Mouse (Mus musculus) CH12.LX (cell line): ENCODE data around the gene Mrpl23. TPM values are rescaled to one million over a fixed set of nuclear protein-coding genes. Genes with fewer than 3 reads are reported as not detected.
A peak's percentile ranks its signal among the peaks of the same experiment; 100 is the strongest.

Experiments
- DNase-seq: peaks from one replicate; pipeline ENCODE4 v3.0.0-alpha.2; 2013; ENCODE audit errors: extremely low read depth
- H3K27ac ChIP-seq: 2 replicates; pipeline ENCODE4 v1.5.1; 2012; ENCODE audit warnings: low read depth, mild to moderate bottlenecking, control low read depth, moderate library complexity; ENCODE audit not compliant: insufficient read depth
- H3K27me3 ChIP-seq: replicated peaks from 2 replicates; pipeline ENCODE3; 2012; ENCODE audit warnings: inconsistent platforms
- H3K36me3 ChIP-seq, 2 experiments: replicated peaks in 1 of 2; 2 replicates each; pipeline versions ENCODE3 to v1.6.1; 2012; ENCODE audit warnings: inconsistent platforms in 1 of 2, low read length in 1 of 2, mild to moderate bottlenecking in 1 of 2, mixed read lengths in 1 of 2, moderate library complexity in 1 of 2; ENCODE audit not compliant: control insufficient read depth in 1 of 2, insufficient read depth in 1 of 2
- H3K4me1 ChIP-seq, 2 experiments: 2 replicates each; pipeline ENCODE4 v1.6.1; 2012; ENCODE audit warnings: inconsistent platforms in 1 of 2, moderate library complexity in 1 of 2; ENCODE audit not compliant: insufficient read depth in 2 of 2, control insufficient read depth in 1 of 2
- H3K4me2 ChIP-seq: 2 replicates; pipeline ENCODE4 v1.6.1; 2012; ENCODE audit warnings: low read depth, mild to moderate bottlenecking, control low read depth; ENCODE audit not compliant: poor library complexity, insufficient read depth, severe bottlenecking
- H3K4me3 ChIP-seq, 3 experiments: fragments of 150-350 bp in 1 of 3; sonication (generic) in 1 of 3; replicated peaks in 1 of 3; 2 replicates each; pipeline versions ENCODE3 to v1.5.1; 2011 to 2012; ENCODE audit warnings: low read depth in 2 of 3, low read length in 2 of 3, mild to moderate bottlenecking in 2 of 3, moderate library complexity in 2 of 3, control low read depth in 1 of 3, improper control_type of control experiment in 1 of 3, inconsistent platforms in 1 of 3, mixed read lengths in 1 of 3; ENCODE audit not compliant: poor library complexity in 1 of 3
- H3K79me2 ChIP-seq: replicated peaks from 2 replicates; pipeline ENCODE4 v1.6.1; 2012; ENCODE audit warnings: mild to moderate bottlenecking, moderate library complexity; ENCODE audit not compliant: control insufficient read depth, poor library complexity, insufficient read depth, severe bottlenecking; ENCODE audit errors: extremely low read depth
- H3K9ac ChIP-seq: 2 replicates; pipeline ENCODE4 v1.6.1; 2012; ENCODE audit warnings: low read depth, mild to moderate bottlenecking, control low read depth, moderate library complexity; ENCODE audit not compliant: insufficient read depth
- H3K9me3 ChIP-seq: replicated peaks from 2 replicates; pipeline ENCODE3; 2012; ENCODE audit warnings: low read length, inconsistent platforms, mixed read lengths
- CTCF ChIP-seq, 2 experiments: IDR thresholded peaks in 1 of 2; conservative IDR thresholded peaks in 1 of 2; 2 replicates each; pipeline ENCODE4 v1.5.1; 2011 to 2012; ENCODE audit warnings: low read depth in 2 of 2, low read length in 2 of 2, improper control_type of control experiment in 1 of 2, inconsistent platforms in 1 of 2, mild to moderate bottlenecking in 1 of 2, moderate library complexity in 1 of 2
- EP300 ChIP-seq: IDR thresholded peaks from 2 replicates; pipeline ENCODE4 v1.6.1; 2011; ENCODE audit warnings: low read length, improper control_type of control experiment
- JUN ChIP-seq: IDR thresholded peaks from 2 replicates; pipeline ENCODE4 v1.6.1; 2011; ENCODE audit warnings: low read depth, mild to moderate bottlenecking, low read length, improper control_type of control experiment, moderate library complexity; ENCODE audit not compliant: insufficient read depth
- NELFE ChIP-seq: IDR thresholded peaks from 2 replicates; pipeline ENCODE4 v1.6.1; 2011; ENCODE audit warnings: low read depth, low read length, improper control_type of control experiment
- NRF1 ChIP-seq: IDR thresholded peaks from 2 replicates; pipeline ENCODE4 v1.6.1; 2014; ENCODE audit warnings: low read depth, mild to moderate bottlenecking, inconsistent platforms, low read length, improper control_type of control experiment, moderate library complexity
- POLR2A ChIP-seq: IDR thresholded peaks from 2 replicates; pipeline ENCODE4 v1.6.1; 2011; ENCODE audit warnings: low read depth, mild to moderate bottlenecking, improper control_type of control experiment, low read length
- RAD21 ChIP-seq: IDR thresholded peaks from 2 replicates; pipeline ENCODE4 v1.6.1; 2011; ENCODE audit warnings: low read depth, mild to moderate bottlenecking, low read length, improper control_type of control experiment, moderate library complexity
- SIN3A ChIP-seq: IDR thresholded peaks from 2 replicates; pipeline ENCODE4 v1.6.1; 2012; ENCODE audit warnings: low read length, improper control_type of control experiment, inconsistent platforms
- ZKSCAN1 ChIP-seq: IDR thresholded peaks from 2 replicates; pipeline ENCODE4 v1.6.1; 2012; ENCODE audit warnings: low read depth, inconsistent platforms, low read length, improper control_type of control experiment, borderline replicate concordance
- ZMIZ1 ChIP-seq: IDR thresholded peaks from 2 replicates; pipeline ENCODE4 v1.6.1; 2012; ENCODE audit warnings: low read depth, mild to moderate bottlenecking, inconsistent platforms, low read length, improper control_type of control experiment
- dilution Hi-C: fragments of 300-500 bp; cut with MboI; formaldehyde crosslinking; loops from 2 replicates; pipeline ENCODE4 v1.14.3; 2020; ENCODE audit warnings: low sequenced_read_pairs; ENCODE audit not compliant: extremely low pct_unique_long_range_greater_than_20kb, extremely low pct_ligation_motif_present
- in situ Hi-C: fragments of 300-500 bp; cut with MboI; formaldehyde crosslinking; loops from 3 replicates; pipeline ENCODE4 v1.14.3; 2019; ENCODE audit warnings: low sequenced_read_pairs, low pct_ligation_motif_present, low pct_unique_long_range_greater_than_20kb, mixed read lengths
- polyA plus RNA-seq: library from polyadenylated mRNA; unstranded; fragments of >175 nt; gene quantifications from 2 replicates; pipeline ENCODE4 v1.2.1, GENCODE M21; 2012; ENCODE audit warnings: low read depth; ENCODE audit not compliant: insufficient read length
- total RNA-seq, 2 experiments: library from RNA; depleted of rRNA; stranded (reverse); fragments of 300-350 nt in 1 of 2; fragments of >200 nt in 1 of 2; gene quantifications; 2 replicates each; pipeline ENCODE4 v1.2.3; 2012 to 2014

The Mrpl23 gene
- total and polyA plus RNA-seq, 3 experiments, result 8.3 to 71.2 (median 70.8) TPM

GRCm38 (mm10) chr7:142581186-142581585, 48.7 kb downstream of the Mrpl23 start:
- TF ChIP-seq EP300 (no peak), POLR2A (no peak), SIN3A (no peak), NRF1 (no peak)
- Histone ChIP-seq H3K36me3 (no peaks in the 10 kb centered on the region), H3K27me3 (peaks cover 82% of the 10 kb centered on the region), H3K27ac (no peak overlapping the region), H3K9ac (no peak overlapping the region), H3K9me3 (no peaks in the 10 kb centered on the region), H3K4me2 (peak overlapping the region; percentile 1; the same call in 1 of the 2 replicates), H3K4me1 (peaks cover 0 to 2% of the 10 kb centered on the region in 2 experiments; a peak in 1 of 4 replicates), H3K4me3 (no peak overlapping the region), H3K79me2 (no peaks in the 10 kb centered on the region)
- DNase-seq, result no peak
- dilution Hi-C loops, result no loop called here
- in situ Hi-C loops, result loop anchor here (5.0 kb wide), 2 partner anchors 144 to 244 kb away; no protein-coding TSS in a partner anchor

GRCm38 (mm10) chr7:142581656-142582228, 49.3 kb downstream of the Mrpl23 start:
- Histone ChIP-seq H3K4me2 (peak overlapping the region; percentile 1; the same call in 1 of the 2 replicates), H3K9ac (no peak overlapping the region), H3K4me3 (no peak overlapping the region), H3K36me3 (no peaks in the 10 kb centered on the region), H3K27ac (no peak overlapping the region), H3K9me3 (no peaks in the 10 kb centered on the region), H3K4me1 (peaks cover 0 to 2% of the 10 kb centered on the region in 2 experiments; a peak in 1 of 4 replicates), H3K79me2 (no peaks in the 10 kb centered on the region), H3K27me3 (peaks cover 83% of the 10 kb centered on the region)
- TF ChIP-seq NELFE (no peak), JUN (no peak), RAD21 (peak; percentile 55), ZMIZ1 (no peak), CTCF (conservative IDR thresholded peaks at IDR 0.05 in 1 of 2, IDR thresholded peaks at IDR 0.05 in 1 of 2; ENCODE audit: low read depth in 2 of 2, low read length in 2 of 2) (peak in 1 of 2 experiments; percentile 56; a peak in 3 of 4 replicates)
- dilution Hi-C loops, result no loop called here
- DNase-seq, result peak; percentile 44
- in situ Hi-C loops, result loop anchor here (5.0 kb wide), 2 partner anchors 144 to 244 kb away; no protein-coding TSS in a partner anchor

- no peak for TF ChIP-seq ZKSCAN1
- TF ChIP-seq NELFE, result no peak
- Histone ChIP-seq H3K4me1 (no peaks in the 10 kb centered on the region), H3K9me3 (no peaks in the 10 kb centered on the region), H3K27ac (no peak overlapping the region), H3K27me3 (peaks cover 87% of the 10 kb centered on the region), H3K36me3 (no peaks in the 10 kb centered on the region), H3K4me3 (no peak overlapping the region), H3K4me2 (no peak overlapping the region), H3K9ac (no peak overlapping the region), H3K79me2 (no peaks in the 10 kb centered on the region)
- dilution Hi-C loops, result no loop called here
- DNase-seq, result no peak
- in situ Hi-C loops, result loop anchor here (5.0 kb wide), 2 partner anchors 148 to 248 kb away; no protein-coding TSS in a partner anchor
These were observed 52.4 kb downstream of the Mrpl23 start for GRCm38 (mm10) chr7:142584882-142585281.
